Mouse (Mus musculus): ENCODE data around the gene Anapc16.
A peak's percentile ranks its signal among the peaks of the same experiment; 100 is the strongest.
"Not testable (repeated sequence)": the region's sequence is repeated elsewhere in the genome, so short reads cannot be mapped to it uniquely, and the experiment has no call there.

Gene Anapc16

DNA sequence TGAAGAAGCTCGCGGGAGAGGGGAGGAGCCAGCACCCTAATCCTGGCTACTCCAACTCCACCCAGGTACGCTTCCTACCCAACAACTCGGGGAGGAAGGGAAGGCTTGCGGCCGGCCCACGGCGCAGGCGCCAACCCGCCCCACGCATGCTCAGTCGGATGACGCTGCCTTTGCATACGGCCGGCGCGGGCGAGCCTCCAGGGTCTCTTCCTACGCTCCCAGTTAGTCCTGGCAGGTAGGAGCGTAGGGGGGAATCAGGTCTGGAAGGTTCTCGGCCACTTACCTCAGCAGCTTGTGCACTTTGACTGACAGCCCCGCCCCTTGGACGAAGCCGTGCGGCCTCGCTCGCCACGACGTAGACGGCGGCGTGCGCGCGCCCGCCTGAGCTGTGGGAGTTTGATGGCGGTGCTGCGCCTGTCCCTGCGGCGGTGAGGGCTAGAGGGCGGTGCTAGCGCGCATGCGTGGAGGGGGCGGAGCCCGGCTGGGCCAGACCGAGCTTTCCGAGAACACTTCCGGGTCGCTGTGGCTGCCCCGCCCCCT is at the start of gene Anapc16, which contains the start of gene Ascc1:
Anapc16 (minus strand) TSS at position 463 of the 540 bp plus-strand sequence.
Ascc1 (plus strand) TSS at position 133 of the 540 bp plus-strand sequence.
- DNase-seq, result peak; percentile 98

DNA sequence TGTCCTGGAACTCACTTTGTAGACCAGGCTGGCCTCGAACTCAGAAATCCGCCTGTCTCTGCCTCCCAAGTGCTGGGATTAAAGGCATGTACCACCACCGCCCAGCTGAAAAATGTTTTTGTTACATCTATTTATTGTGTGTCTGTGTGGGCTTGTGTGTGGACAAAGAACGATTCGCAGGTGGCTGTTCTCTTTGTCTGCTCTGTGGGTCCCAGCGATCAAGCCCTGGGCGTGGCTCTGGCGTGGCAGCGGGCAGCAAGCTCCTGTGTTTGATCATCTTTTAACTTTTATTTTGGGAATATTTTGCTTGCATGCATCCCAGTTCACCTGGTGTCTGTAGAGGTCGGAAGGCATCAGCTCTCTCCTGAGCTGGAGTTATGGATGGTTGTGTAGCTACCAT is 47.6 kb upstream of the Anapc16 start:
- no peak for DNase-seq

DNA sequence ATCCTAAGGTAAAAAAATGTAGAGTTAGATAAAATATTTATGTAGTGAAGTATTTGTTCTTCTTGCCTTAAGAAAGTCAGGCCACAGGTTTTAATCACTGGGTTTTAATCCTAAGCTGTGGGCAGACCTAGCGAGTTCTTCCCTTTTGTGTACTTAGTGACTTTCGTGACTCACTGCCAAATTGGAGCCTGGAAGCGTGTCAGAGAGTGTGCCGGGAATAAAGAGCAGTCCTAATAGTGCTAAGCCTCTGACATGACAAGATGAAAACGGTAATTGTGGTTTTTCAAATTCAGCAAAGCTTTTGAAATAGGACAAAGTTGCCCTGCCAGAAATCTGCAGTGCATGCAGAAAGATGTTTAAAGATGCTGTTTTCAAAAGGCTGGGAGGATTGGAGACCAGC is 43.8 kb upstream of the Anapc16 start:
- no peak for DNase-seq

DNA sequence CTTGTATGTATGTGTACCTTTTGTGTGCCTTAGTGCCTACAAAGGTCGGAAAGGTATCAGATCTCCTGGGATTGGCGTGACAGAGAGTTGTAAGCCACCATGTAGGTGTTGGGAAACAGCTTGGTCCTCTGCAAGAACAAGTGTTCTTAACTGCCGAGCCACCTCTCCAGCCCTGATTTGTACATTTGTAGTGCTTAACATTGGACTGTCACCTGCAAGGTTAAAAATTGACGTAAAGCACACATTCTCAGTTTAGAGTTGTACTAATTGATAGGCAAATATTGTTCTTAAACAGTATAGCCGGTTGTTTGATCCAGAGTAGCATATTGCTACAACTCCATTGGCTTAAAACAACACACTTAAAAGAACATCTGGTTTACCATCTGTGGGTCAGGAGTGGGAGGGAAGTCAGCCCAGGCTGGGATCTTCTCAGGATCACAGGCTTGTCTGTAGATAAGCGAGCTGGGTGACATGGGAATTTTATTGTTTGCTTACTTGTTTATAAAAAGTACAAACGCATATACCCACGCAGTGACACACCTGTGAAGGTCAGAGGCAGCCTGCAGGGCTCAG is 39.5 kb upstream of the Anapc16 start:
- DNase-seq, result no peak

DNA sequence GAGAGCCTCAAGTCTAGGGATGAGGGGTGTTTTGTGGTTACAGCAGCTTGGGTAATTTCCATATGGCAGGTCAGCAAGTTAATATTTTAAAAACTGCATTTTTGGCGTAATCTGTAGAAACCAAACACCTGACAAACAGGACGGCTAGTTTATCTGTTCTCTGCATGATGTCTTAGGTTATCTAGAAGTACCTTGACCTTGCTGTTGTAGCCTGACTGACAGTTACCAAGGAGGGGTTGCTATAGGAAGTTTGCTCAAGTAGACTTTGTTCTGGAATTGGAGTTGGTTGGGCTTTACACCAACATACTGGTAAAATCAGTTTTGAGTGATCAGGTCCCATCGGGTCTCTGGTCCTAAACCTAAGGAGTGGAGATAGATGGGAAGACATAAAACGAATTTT is 32.8 kb upstream of the Anapc16 start:
- no peak for DNase-seq

DNA sequence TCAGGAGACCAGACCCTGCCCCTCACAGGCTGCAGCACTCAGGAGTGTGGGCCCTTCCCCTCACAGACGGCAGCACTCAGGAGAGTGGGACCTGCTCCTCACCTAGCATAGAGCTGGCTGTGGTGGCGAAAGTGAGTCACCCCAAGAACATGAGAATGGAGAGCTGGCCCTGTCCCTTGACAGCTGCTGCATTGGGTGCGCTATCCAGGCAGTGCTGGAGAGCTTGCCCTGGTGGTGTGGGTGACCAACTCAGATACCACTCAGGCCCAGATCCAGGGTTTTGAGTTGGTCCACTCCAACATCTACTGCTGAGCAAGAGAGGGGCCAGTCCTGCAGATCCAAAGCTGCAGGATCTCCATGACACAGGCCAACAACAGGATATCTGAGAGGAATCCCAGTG is 31.7 kb upstream of the Anapc16 start:
- no peak for DNase-seq

DNA sequence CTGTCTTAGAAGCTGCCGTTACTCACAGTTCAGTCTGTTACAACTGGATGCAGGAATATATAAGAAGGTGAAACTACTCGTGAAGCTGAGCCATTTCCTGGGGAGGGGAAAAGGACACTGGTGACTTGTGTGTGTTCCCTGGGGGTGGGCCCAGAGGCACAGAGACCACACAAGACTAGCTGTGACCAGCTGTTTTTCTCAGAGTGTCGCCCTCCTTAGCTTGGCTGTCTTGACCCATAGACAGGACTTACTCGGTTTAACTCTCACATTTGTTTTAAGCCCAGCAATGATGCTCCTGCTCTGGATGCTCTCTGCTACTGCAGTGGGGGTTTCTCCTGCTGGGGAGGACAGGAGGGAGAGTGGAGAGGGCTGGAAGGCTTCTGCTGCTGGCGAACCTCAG is 30.1 kb upstream of the Anapc16 start:
- DNase-seq, result no peak

DNA sequence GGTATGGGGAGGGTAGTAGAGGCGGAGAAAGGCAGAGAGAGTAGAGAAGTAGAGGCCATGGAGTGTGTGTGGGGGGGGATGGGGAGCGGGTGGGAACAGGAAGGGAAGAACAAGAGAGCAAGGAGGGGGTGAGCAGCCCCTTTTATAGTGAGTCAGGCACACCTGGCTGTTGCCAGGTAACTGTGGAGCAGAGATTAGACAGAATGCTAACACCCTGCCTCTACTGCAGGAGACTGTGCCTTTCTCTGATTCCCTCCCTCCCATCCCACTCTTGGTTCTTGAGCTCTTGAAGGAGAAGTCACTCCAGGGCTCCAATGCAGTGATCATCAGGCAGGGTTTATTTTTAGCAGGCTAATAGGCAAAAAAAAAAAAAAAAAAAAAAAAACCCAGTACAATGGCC is 29.7 kb upstream of the Anapc16 start:
- no peak for DNase-seq

DNA sequence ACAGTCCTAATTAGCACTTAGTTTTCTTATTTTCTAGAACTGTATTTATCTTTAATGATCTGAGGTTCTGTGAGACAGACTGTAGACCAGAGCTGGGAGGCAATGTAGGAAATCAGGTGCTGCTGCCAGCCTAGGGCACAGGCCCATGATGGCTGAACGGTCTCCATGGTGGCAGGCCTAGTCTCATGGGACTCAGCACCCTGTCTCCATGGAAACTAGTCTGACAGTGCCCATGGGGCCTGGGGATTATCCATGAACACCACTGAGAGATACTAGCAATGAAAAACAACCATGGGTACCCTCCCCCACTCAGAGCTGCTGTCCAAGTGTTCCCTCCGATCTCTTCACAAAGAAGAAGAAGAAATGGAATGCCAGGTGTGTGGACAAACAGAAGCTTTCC is 29.1 kb upstream of the Anapc16 start:
- DNase-seq, result peak; percentile 62

DNA sequence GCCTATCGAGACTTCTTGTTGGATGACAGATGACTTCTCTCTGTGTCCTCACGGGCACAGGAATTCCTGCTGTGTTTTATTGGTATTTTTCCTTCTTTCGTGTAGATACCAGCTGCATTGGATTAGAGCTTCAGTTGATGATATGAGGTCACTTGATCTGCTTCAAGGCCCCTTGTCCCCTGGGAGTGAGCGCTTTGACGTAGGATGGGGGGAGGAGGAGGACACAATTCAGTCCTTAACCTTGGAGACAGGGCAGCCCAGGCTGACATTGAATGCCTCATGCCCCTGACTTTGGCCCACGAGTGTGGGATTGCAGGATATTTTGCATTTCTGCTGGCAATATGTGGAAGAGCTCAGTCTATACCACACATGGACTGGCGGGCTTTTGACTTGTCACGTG is 28.6 kb upstream of the Anapc16 start:
- DNase-seq, result no peak

DNA sequence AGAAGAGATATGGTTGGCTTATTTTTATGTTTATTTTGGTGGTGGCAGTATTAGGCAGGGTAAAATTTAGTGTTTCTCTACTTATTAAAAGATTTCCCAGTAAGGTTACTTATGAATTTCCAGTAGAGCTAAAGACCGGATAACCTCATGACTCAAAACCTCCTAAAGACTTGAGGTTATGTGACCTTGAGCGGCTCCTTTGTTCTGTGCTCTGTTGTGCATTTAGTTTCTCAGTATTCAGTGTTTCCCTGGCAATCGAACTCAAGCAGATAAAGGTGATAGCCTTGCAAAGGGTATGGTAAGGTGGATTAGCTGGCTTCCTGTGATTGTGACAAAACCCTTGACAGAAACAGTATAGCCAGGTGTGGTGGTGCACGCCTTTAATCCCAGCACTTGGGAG is 26.5 kb upstream of the Anapc16 start:
- DNase-seq, result no peak

DNA sequence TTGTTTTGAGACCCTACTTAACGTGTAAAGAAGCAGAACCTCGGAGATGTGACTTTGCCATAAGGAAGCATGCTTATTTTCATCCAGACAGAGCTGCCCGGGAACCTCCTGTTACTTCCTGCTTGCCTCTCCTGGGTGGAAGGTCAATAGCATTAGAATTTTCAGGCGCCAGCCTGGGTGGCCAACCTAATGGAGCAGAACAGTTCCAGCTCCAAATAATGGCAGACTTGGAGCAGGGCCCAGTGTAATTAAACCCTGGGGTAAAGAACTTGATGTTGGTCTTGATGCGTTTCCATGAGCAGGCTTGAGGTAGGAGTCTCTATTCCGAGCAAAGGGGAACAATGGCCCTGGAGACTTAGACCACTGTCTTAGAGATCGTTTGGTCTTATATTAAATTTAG is 26.0 kb upstream of the Anapc16 start:
- DNase-seq, result peak; percentile 76

DNA sequence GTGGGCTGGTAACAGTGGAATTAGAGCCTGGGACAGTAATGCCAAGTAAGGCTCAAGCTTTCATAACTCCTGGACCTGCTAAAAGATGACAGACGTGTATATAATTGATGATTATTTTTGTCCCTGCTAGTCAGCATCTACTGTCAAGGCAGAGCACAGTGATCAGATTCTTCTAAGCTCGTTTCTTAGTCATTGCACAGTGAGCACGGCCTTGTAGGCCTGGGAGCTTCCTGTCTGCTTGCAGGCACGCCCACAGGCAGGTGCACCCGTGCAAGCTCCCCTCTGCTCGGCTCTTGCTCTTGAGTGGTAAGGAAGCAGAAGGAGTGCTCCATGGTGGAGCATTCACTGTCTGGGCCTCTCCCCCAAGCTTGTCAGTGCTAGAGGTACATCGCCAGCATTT is 25.2 kb upstream of the Anapc16 start:
- no peak for DNase-seq

DNA sequence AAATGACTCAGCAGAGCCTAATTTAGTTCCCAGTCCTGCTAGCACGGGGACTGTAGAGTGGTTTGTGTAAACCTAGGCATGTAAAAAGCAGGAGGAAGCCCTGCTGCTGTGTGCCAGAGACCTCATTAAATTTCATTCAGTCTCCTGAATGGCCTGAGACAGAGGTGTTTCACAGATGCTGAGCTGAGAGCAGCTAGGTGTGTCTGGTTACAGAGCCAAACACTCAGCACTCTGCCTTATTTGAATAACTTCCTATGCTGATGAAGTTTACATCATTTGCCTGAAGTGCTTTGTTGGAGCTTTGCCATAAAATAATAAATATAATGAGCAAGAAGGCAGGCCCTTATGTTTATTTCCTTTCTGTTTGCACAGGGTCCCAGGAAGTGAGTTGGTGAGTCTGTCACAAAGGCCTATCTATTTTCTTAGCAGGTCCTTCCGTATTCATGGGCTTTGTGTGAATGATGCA is 24.7 kb upstream of the Anapc16 start:
- DNase-seq, result no peak

DNA sequence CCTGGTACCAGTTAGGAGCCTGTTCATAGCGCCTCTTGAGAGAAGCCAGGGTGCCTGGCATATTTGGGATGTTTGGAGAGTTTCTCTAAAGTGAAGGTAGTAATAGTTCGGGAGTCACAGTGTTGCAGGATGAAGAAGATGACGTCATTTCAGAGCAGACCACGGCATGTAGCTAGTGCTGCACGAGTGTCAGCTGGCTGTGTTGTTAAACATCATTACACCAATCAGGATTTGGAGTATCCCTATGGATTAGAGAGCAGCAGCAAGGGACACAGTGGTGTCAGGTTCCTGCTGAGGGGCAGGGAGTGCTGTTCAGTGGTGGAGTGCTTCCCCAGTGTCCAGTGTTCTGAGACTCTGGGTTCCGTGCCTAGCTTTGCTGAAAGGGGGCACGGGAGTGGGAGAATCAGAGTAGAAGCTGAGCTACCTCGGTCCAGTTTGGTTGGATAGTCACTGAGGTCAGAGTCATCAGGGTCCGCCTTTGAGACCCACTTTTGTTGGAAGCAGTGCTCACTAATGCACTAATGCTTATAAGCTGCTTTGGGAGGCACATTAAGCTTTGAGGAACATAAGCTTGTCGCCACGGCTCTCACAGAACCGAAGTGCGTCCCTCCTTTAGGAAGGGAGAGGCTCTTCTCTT is 23.9 kb upstream of the Anapc16 start:
- DNase-seq, result peak; percentile 76

DNA sequence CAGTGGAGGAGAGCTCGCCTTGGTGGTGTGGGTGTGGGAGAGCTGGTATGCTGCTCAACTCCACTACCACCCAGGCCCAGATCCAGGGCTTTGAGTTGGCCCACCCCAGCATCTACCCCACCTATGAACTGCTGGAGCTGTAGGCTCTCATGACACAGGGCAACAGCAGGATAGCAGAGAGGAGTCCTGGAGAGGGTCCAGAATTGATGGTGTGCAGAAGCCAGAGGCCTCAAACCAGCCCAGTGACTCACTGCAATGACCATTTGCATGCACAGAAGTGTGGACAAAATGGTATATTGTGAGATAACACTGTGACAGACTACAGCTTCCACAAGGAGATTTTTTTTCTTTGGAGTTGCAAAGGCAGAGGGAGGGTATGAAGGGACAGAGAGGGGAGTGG is 20.8 kb upstream of the Anapc16 start:
- no peak for DNase-seq

DNA sequence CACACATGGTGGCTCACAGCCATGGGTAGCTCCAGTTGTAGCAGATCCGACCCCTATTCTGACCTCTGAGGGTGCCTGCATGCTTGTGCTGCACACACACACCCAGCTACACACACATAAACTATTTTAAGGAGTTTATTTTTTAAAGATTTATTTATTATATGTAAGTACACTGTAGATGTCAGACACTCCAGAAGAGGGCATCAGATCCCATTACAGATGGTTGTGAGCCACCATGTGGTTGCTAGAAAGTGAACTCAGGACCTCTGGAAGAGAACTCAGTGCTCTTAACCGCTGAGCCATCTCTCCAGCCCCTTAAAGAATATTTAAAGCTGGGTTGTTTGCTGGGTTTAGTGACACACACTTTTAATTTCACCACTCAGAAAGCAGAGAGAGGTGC is 16.4 kb upstream of the Anapc16 start:
- no peak for DNase-seq

DNA sequence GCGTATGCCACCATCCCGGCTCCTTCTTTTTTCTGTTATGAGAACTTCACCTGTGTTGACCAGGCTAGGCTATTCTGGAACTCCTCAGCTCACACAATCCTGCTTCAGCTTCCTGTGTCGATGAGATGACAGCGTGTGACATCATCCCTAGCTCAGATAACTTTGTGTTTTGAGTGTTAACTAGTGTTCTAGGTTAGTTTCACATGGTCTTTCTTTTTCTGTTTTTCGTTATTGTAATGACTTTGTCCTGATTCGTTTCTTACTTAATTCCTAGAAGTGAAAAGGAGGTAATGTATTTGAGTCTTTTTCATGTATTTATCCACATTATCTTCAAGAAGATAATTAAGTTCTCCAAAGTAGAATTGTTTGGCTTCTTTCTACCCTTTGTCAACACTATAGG is 13.3 kb upstream of the Anapc16 start:
- DNase-seq, result no peak

DNA sequence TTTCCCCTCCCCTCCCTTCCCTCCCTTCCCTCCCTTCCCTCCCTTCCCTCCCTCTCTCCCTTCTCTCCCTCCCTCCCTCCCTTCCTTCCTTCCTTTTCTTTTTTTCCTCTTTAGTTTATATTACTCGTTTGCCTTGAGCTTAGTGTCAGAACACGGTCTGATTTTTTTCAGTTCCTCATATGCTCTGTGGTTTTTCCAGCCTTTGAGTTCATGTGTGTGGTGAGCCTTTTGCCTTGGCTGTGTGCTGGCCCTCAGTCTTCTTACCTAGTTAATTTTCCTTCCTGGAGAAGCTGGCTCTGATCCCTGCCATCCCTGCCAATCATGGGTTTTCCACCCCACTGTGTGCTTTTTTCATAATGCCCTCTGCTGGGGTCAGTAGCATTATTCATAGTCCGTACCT is 6.2 kb upstream of the Anapc16 start:
- DNase-seq, result no peak

DNA sequence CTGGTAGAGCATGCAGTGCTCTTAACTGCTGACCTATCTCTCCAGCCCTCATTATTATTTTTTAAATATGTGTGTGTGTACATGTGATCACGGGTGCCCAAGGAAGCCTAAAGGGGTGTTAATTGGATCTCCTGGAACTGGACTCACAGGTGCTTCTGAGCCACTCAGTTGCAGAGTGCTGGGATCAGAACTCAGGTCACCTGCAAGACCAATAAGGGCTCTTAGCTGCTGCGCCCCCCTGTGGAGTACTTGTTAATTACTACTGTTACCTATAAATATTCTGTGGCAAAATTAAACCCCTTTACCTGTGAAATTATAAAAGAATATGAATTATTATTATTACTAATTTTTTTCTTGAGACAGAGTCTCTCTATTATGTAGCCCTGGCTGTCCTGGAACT is 2.3 kb upstream of the Anapc16 start:
- DNase-seq, result no peak

DNA sequence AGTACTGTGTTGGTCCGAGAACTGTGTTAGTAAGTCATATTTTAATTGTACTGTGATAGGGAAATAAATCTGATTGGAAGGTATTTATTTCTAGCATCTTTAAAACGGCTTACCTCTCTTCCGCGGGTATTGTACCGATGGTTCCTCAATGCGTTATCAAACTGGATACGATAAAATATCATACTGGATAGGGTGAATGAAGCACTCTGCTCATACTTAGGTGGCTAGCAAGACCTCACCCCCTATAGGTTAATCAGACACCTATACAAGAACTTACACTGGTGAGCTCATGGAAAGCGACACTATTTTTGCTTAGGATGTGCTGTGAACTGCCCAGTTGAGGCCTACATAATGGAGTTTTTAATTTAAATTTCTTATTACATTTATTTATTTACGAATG is 912 bp upstream of the Anapc16 start:
- DNase-seq, result no peak

DNA sequence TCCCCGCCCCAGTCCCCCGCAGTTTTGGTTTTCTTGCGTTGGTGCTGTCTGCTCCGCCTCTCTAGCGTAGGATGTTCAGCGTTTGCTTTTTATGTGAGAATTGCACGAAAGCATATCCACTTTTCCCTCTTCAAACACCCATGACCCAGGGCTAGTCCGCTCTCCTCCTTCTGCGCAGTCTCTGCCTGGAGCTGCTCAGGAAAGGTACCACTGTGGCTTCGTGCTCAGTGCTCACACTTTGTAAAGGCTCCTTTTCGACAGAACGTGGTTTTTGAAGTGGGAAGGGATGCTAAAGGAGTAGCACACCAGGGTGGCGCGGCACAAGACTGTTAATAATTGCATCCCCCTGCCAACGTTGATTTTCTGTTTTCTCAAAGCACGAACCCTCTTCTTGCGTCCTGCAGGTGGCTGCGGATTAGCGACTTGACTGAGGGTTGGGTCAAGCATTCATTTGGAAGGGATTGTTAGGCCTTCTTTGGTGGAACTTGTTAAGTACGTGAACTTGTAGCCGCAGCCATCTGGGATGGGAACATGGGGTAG is 348 bp upstream of the Anapc16 start:
- no peak for DNase-seq

DNA sequence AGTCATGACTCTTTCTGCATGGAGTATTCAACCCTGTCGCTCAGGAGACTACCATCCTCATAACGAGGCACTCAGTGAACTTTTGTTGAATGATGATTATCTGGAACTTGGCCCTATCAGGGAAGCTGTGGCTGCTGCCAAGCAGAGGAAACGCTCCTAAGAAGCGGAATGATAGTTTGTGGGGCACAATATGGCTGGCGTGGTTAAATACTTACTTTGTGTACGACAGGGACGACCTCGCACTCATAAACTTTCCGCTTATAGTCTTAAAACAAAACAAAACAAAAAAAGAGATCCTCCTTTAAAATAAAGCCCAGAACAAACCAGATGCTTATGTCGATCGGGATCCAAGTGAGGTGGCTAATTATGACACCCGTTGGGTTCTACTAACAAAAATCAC is 732 bp downstream of the Anapc16 start:
- DNase-seq, result no peak

DNA sequence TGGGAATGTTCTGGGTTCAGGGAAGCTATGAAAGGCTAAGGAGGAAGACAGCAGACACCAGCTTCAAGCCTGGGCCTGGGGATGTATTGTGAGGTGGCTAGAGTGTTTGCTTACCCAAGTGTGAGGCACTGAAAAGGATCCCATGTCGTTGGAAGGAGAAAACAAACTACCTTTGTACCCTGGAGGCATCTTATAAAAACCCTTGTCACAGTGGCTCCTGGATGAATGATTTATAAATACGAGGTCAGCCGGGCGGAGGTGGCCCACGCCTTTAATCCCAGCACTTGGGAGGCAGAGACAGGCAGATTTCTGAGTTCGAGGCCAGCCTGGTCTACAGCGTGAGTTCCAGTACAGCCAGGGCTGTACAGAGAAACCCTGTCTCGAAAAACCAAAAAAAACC is 1.3 kb downstream of the Anapc16 start:
- not testable (repeated sequence) for DNase-seq

DNA sequence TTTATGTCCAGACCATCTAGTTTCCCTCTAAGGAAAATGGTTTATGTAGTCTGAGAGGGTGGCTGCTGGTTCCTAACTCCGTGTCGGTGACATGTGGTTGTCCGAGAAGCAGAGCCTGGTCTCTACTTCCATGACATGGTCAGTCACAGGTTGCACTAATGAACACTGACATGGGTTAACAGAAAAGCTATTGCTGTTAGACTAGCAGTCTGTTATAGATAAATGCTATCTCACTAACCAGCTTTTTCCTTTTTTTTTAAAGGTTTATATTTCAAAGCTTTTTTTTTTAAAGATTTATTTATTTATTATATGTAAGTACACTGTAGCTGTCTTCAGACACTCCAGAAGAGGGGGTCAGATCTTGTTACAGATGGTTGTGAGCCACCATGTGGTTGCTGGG is 3.9 kb downstream of the Anapc16 start:
- no peak for DNase-seq

All from retina, postnatal 1 day (tissue).